Mouse (Mus musculus) forebrain, embryonic 10.5 days (tissue): ENCODE results near the gene Dync1h1. TPM values are rescaled to one million over a fixed set of nuclear protein-coding genes. Genes with fewer than 3 reads are reported as not detected.

Experiments
- DNase-seq: peaks from one replicate; pipeline ENCODE4 v3.0.0-alpha.2; 2017; ENCODE audit warnings: low spot score; ENCODE audit errors: extremely low spot score
- H3K27ac ChIP-seq: fragments of 300-500 bp; sonication (generic); 2 replicates; pipeline ENCODE4 v1.5.1; 2016; ENCODE audit warnings: mild to moderate bottlenecking
- H3K27me3 ChIP-seq: fragments of 300-500 bp; sonication (generic); 2 replicates; pipeline ENCODE4 v1.6.1; 2016; ENCODE audit warnings: mild to moderate bottlenecking; ENCODE audit not compliant: poor library complexity, severe bottlenecking
- H3K36me3 ChIP-seq: fragments of 300-500 bp; sonication (generic); replicated peaks from 2 replicates; pipeline ENCODE4 v1.6.1; 2016; ENCODE audit warnings: mild to moderate bottlenecking, moderate library complexity
- H3K4me1 ChIP-seq: fragments of 300-500 bp; sonication (generic); 2 replicates; pipeline ENCODE4 v1.6.1; 2016
- H3K4me3 ChIP-seq: fragments of 300-500 bp; sonication (generic); 2 replicates; pipeline ENCODE4 v1.5.1; 2016; ENCODE audit warnings: mild to moderate bottlenecking, moderate library complexity
- H3K9me3 ChIP-seq: fragments of 300-500 bp; sonication (generic); 2 replicates; pipeline ENCODE4 v1.6.1; 2016; ENCODE audit warnings: mild to moderate bottlenecking, moderate library complexity
- WGBS: fragments of 180-500 bp; shearing (Covaris S2); methylation state at CpG from one replicate; pipeline ENCODE4 v1.1.7; 2016; 5-methylcytosine and 5-hydroxymethylcytosine counted together
- polyA plus RNA-seq: library from polyadenylated mRNA; unstranded; fragments of >200 nt; fragmentation: Nextera tagmentation; extraction: Ambion mirVana; gene quantifications from 2 replicates; pipeline ENCODE4 v1.2.1, GENCODE M21; 2016

Dync1h1 gene
- polyA plus RNA-seq, 1 experiment from 2014 or later = 75.6 TPM

DNA sequence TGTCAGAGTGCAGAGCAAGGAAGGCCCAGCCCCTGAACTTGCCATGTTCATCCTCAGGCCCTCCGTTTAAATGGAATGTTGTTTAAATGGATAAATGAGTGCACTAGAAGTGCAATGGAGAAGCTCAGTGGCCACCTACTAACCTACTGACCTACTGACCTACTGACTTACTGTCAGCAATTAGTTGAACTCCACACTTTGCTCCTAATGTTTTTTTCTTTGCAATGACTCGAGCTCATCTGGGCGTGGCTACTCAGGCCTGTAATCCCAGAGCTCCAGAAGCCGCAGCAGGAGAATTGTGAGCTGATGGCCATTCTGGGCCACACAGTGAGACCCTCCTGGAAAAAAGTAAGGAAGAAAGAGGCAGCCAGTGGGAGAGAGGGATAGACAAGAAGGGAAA, 25.3 kb upstream of the Dync1h1 start:
- WGBS = 78% methylated on average over 4 of the region's 4 CpGs
- no peak overlapping the region for H3K4me3 ChIP-seq
- no peaks in the 10 kb centered on the region for H3K4me1 ChIP-seq
- H3K36me3 ChIP-seq = peaks cover 37% of the 10 kb centered on the region
- H3K27me3 ChIP-seq = no peaks in the 10 kb centered on the region
- no peaks in the 10 kb centered on the region for H3K9me3 ChIP-seq
- DNase-seq = no peak
- H3K27ac ChIP-seq = no peak overlapping the region

DNA sequence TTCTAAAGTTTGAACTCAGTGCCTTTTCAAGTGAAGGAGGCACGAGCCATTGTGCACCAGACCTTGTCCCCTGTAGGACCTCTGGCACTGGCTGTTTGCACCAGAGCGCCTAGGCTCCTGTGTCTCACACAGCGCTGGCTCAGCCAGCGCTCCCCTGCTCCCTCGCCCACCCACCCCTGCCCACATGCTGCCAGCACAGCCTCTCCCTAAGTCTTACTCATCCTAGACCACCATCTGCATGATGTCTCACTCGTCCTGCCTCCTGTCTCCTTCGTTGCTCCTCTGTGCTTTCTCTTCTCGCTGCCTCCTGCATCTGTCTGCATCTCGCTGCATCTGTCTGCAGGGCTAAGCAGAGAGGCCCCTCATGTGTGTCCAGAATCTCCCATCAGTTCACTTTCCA, 22.9 kb upstream of the Dync1h1 start:
- WGBS = 84% methylated on average over 9 of the region's 9 CpGs
- H3K27me3 ChIP-seq = no peaks in the 10 kb centered on the region
- no peaks in the 10 kb centered on the region for H3K4me1 ChIP-seq
- H3K9me3 ChIP-seq = no peaks in the 10 kb centered on the region
- H3K27ac ChIP-seq = no peak overlapping the region
- H3K36me3 ChIP-seq = peaks cover 27% of the 10 kb centered on the region
- H3K4me3 ChIP-seq = no peak overlapping the region
- no peak for DNase-seq

DNA sequence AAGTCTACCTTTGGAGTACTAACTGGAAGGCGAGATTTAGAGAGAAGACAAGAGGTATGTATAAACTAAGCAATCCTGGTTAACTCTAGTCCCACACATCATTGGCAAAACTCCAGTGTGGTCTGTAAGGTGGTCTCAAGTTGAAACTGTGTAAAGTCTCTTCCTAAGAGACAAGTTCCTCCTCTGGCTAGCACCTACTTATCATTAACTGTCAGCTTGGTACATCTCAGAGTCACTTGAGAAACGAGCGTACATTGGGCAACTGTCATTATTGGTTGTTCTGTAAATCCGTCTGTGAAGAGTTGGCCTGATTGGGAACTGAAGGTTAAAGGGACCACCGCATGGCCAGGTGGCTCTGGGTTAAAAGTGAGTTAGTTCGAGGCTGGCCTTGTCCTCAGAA, 12.6 kb upstream of the Dync1h1 start:
- 85% methylated on average over 6 of the region's 6 CpGs for WGBS

DNA sequence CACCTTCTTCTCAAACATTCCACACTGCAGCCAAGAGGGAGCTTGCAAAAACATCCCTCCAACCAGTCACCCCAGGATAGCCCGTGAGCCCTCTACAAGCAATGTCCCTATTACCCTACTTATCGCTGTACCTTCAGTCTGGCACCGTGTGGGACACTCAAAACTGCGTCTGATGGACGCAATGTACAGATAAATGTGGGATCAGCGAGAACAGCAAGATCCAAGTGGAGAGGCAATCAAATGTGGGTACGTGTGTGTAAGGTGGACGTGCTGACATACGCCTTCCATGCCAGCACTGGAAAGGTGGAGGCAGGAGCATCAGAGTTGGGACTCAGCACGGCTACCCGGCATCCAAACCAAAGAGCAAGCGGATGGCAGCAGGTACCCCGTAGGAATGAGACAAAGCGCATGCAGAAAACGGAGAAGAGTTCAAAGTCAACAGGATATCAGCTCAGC, 10.4 kb upstream of the Dync1h1 start:
- Histone ChIP-seq H3K9me3 (no peaks in the 10 kb centered on the region), H3K4me1 (peaks cover 21% of the 10 kb centered on the region), H3K36me3 (no peaks in the 10 kb centered on the region), H3K27ac (peak overlapping the region; percentile 95), H3K27me3 (no peaks in the 10 kb centered on the region), H3K4me3 (peak overlapping the region; percentile 93)
- 2% methylated on average over 15 of the region's 15 CpGs for WGBS
- DNase-seq = no peak

More for the DNA sequence above, 12.6 kb upstream of the Dync1h1 start:
- Histone ChIP-seq H3K36me3 (no peaks in the 10 kb centered on the region), H3K4me3 (no peak overlapping the region), H3K27ac (no peak overlapping the region), H3K9me3 (no peaks in the 10 kb centered on the region), H3K4me1 (peaks cover 21% of the 10 kb centered on the region), H3K27me3 (no peaks in the 10 kb centered on the region)
- no peak for DNase-seq

DNA sequence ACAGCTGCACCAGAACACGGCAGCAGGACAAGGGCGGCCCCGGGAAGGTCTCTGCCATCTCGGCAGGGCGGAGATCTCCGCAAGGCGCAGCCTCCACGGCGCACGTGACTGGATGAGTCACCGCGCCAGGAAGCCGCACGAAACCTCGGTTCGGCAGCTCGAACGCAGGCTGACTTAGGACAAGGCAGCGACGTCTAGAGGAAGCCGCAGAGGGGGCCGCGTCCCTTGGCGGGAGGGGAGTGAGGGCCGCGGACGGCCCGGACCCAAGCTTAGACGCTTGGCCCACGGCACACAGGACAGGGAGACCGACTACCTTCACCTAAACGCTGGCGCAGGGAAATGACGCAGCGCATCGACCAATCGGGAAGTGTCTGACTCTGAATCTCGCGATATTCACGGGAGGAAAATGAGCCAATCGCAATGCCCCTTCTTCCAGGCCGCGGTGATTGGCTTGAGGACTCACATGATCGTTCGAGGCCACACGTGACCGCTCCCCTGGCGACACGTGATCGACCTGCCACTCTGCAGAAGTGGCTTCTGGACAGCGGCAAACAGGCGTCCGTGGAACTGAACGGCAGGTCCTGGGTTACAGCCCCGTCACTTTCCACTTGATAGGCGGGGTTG, 9.9 kb upstream of the Dync1h1 start:
- peak overlapping the region; percentile 95 for H3K27ac ChIP-seq
- peak overlapping the region; percentile 93 for H3K4me3 ChIP-seq
- no peaks in the 10 kb centered on the region for H3K27me3 ChIP-seq
- no peaks in the 10 kb centered on the region for H3K9me3 ChIP-seq
- under 1% methylated on average over 56 of the region's 56 CpGs for WGBS
- H3K36me3 ChIP-seq = no peaks in the 10 kb centered on the region
- H3K4me1 ChIP-seq = peaks cover 21% of the 10 kb centered on the region
- peak; percentile 98 for DNase-seq

DNA sequence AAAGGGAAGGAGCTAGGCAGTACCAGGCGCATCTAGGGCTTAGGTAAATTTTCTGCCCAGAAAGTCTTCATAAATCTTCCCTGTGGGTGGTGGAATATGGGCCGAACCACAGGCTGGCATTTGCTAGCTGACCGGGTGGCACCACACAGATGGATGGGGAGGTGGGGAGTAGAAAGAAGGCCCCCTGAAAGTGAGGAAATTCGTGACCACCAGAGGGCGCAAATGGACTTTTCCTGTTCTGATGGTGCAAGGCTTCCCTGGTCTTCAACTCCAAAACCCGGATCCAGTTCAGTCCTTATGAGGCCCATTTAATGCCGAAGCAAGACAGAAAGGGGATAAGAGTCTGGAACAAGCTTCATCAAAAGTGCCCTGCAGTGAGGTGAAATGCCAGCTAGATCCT, 2.7 kb upstream of the Dync1h1 start:
- H3K4me3 ChIP-seq = no peak overlapping the region
- 14% methylated on average over 7 of the region's 7 CpGs for WGBS
- no peaks in the 10 kb centered on the region for H3K36me3 ChIP-seq
- H3K9me3 ChIP-seq = no peaks in the 10 kb centered on the region
- H3K27me3 ChIP-seq = peaks cover 15% of the 10 kb centered on the region
- H3K27ac ChIP-seq = no peak overlapping the region
- DNase-seq = peak; percentile 70
- peaks cover 26% of the 10 kb centered on the region for H3K4me1 ChIP-seq

DNA sequence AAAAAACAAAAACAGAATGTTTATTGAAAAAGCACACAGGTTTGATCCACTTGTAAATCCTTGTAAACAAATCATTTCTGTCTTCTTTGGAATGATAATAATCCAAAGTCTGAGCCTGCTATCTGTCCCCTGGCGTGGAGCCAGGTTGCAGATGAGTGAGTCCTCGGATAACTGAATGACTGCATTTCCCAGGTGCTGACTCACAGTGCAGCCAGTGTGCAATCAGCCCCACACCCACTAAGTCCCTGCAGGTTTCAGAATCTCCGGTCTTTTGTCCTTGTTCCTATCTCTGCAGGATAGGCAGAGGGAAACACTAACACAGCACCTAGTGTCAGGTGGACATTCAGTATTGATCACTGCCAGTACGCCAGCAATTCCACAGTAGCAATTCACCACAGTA, 1.5 kb upstream of the Dync1h1 start:
- DNase-seq = no peak
- Histone ChIP-seq H3K4me3 (no peak overlapping the region), H3K27ac (no peak overlapping the region), H3K4me1 (peaks cover 35% of the 10 kb centered on the region), H3K9me3 (no peaks in the 10 kb centered on the region), H3K36me3 (peaks cover 4% of the 10 kb centered on the region; the same call in 1 of the 2 replicates), H3K27me3 (peaks cover 15% of the 10 kb centered on the region)
- 78% methylated on average over 4 of the region's 4 CpGs for WGBS

DNA sequence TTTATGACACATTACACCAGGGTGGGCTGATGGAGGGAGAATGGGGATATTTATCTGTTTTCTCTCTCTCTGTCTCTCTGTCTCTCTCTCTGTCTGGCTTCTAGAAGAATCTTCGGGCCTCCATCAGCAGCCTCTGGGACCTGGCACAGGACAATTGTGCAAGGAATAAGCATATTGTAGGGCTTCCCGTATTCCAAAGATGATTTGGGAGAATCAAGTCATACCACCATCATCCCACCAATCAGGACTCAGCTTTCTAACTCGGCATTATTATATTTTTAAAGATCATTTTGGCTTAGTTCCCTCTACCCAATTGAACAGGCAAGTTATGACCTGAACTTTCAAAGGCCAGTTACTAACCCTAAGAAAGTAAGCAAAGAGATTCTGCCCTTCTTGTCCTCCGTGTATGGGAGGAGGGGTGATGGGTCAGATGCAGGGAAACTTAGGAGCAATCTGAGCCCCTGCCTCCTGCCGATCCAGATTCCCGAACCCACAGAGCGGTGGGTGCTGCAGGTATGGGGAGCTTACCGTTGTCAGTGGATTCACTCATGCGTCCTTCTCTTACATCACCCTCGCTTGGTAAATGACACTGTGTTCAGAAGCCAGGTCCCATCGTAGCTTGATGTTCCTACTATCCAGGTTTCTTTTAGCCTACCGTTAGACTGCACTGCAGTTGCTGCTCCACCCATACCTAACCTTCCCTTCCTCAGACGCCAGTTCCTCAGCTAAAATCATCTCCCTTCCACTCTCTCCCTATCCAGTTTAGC, 844 bp upstream of the Dync1h1 start:
- WGBS = 62% methylated on average over 13 of the region's 13 CpGs
- DNase-seq = no peak
- no peak overlapping the region for H3K27ac ChIP-seq
- H3K4me1 ChIP-seq = peaks cover 37% of the 10 kb centered on the region
- H3K4me3 ChIP-seq = peak overlapping the region; percentile 99
- peaks cover 10% of the 10 kb centered on the region; the same call in 1 of the 2 replicates for H3K36me3 ChIP-seq
- H3K9me3 ChIP-seq = no peaks in the 10 kb centered on the region
- peaks cover 15% of the 10 kb centered on the region for H3K27me3 ChIP-seq

DNA sequence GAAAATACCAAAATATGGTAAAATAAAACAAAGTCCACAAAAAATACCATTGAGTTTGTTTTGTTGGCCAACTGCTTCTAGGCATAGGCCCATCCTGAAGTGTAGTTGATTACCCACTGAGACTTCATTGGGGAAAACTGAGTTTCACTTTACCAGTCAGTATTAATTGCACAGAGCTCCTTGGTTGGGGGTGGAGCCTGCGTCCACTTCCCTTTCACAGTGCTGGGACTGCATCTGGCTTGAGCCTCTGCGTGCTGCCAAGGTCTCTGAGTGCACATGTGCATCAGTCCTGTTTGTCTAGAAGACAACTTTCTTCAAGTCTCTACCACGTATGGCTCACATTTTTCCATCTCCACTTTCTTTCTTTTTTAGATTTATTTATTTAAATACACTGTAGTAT, 4.9 kb downstream of the Dync1h1 start:
- no peaks in the 10 kb centered on the region for H3K9me3 ChIP-seq
- peaks cover 25% of the 10 kb centered on the region for H3K4me1 ChIP-seq
- WGBS = 93% methylated on average over 3 of the region's 3 CpGs
- DNase-seq = no peak
- H3K36me3 ChIP-seq = peaks cover 46% of the 10 kb centered on the region
- no peak overlapping the region for H3K4me3 ChIP-seq
- H3K27me3 ChIP-seq = no peaks in the 10 kb centered on the region
- no peak overlapping the region for H3K27ac ChIP-seq

DNA sequence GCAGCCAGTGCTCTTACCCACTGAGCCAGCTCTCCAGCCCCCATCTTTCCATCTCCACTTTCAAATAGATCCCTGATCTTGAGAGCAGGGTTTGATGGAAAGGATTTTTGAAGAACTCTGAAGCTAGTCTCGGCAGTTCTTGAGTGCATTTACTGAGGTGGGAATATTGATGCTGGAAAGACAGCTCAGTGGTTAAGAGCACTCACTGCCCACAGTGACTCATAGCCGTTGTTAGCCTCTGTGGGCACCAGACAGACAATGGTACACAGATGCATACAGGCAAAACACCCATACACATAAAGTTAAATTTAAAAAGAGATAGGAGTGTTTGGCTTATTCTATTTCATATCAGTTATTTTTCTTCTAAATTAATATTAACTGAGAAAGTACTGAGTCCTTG, 5.4 kb downstream of the Dync1h1 start:
- H3K27ac ChIP-seq = no peak overlapping the region
- H3K9me3 ChIP-seq = no peaks in the 10 kb centered on the region
- WGBS = 97% methylated on average over 2 of the region's 2 CpGs
- peaks cover 25% of the 10 kb centered on the region for H3K4me1 ChIP-seq
- no peaks in the 10 kb centered on the region for H3K27me3 ChIP-seq
- H3K36me3 ChIP-seq = peaks cover 49% of the 10 kb centered on the region
- no peak for DNase-seq
- no peak overlapping the region for H3K4me3 ChIP-seq

DNA sequence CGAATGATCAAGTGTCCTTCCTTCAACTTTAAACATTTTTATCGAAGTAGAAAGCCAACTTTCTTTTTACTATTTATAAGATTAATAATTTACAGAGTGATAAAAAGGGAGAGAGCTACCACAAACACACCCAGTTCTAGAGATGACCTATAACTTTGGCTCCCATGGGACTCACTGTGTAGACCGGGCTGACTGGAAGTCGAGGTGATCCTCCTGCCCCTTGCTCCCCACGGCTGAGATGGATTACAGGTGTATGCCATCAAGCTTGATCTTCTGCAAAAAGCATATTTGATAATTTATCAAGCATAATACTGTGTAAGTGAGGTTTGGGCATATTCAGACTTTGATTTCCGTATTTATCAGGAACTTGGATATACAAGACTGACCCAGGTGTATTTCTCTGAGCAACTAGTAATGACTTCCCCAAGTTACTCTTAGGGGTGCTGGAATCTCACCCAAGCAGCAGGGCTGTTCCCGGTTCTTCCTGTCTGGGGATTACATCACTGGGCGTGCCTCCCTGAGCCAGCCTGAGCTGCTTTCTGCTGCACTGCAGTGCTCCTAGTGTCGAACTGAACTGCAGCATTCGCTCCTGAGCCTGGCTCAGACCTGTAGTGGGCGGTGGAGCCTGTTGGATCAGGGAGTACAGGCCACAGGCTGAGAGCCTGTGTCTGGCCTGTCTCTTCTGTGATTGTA, 7.4 kb downstream of the Dync1h1 start:
- WGBS = 84% methylated on average over 11 of the region's 11 CpGs

DNA sequence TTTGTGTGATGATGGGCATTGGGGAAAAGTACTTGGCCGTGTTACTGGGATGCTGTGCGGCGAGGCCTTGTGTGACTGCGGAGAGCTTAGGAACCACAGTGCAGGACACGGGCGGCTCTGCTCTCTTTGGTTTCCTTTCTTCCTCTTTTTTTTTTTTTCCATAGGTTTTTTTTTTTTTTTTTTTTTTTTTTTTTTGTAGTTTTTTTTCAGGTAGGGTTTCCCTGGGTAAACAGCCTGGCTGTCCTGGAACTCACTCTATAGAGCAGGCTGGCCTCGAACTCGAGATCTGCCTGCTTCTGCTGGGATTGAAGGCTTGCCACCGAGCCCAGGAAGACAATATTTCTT, 7.9 kb downstream of the Dync1h1 start:
- 95% methylated on average over 9 of the region's 9 CpGs for whole genome bisulfite sequencing
- Histone ChIP-seq H3K4me1 (peaks cover 5% of the 10 kb centered on the region; the same call in 1 of the 2 replicates), H3K36me3 (peaks cover 69% of the 10 kb centered on the region), H3K27me3 (no peaks in the 10 kb centered on the region), H3K4me3 (no peak overlapping the region), H3K9me3 (no peaks in the 10 kb centered on the region), H3K27ac (no peak overlapping the region)
- no peak for DNase-seq

More for the DNA sequence above, 7.4 kb downstream of the Dync1h1 start:
- Histone ChIP-seq H3K36me3 (peaks cover 68% of the 10 kb centered on the region), H3K4me3 (no peak overlapping the region), H3K4me1 (peaks cover 11% of the 10 kb centered on the region), H3K27me3 (no peaks in the 10 kb centered on the region), H3K9me3 (no peaks in the 10 kb centered on the region), H3K27ac (no peak overlapping the region)
- DNase-seq = no peak

DNA sequence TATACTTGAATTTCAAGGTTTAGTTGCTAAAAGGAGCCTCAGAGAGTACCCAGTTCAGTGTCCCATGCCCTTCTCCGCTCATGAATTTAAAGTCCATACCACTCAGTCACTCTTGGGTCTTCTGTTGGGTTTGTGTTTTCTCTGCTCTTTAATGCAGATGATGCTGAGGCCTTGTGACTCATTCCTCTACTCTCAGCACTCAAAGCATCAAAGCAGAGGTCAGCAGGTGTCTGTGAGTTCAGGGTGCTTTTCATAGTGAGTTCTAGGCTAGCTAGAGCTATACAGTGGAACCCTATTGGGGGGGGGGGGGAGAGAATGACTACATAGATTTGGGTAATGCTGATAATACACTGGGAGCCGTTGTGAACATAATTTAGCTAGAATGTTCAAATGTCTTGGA, 9.5 kb downstream of the Dync1h1 start:
- peaks cover 77% of the 10 kb centered on the region for H3K36me3 ChIP-seq

More for the DNA sequence above, 9.5 kb downstream of the Dync1h1 start:
- no peaks in the 10 kb centered on the region for H3K4me1 ChIP-seq
- no peak overlapping the region for H3K4me3 ChIP-seq
- DNase-seq = no peak
- H3K27ac ChIP-seq = no peak overlapping the region
- no peaks in the 10 kb centered on the region for H3K9me3 ChIP-seq
- H3K27me3 ChIP-seq = no peaks in the 10 kb centered on the region
- 97% methylated on average over 2 of the region's 2 CpGs for WGBS
